Mouse (Mus musculus) midbrain, embryonic 16.5 days (tissue): Measurements from ENCODE around the gene 4930507D05Rik. TPM values are rescaled to one million over a fixed set of nuclear protein-coding genes. Genes with fewer than 3 reads are reported as not detected.
"Not testable (repeated sequence)": the region's sequence is repeated elsewhere in the genome, so short reads cannot be mapped to it uniquely, and the experiment has no call there.

ENCODE experiments used
- ATAC-seq: fragments of 200-750 bp; cut with Nextera tagmentation; 2 replicates; pipeline ENCODE4 v1.8.0; 2017; ENCODE audit warnings: moderate TSS enrichment
- H3K27ac ChIP-seq: fragments of 300-500 bp; sonication (generic); 2 replicates; pipeline ENCODE4 v1.5.1; 2014; ENCODE audit warnings: mild to moderate bottlenecking, low read length, mixed read lengths
- H3K27me3 ChIP-seq: fragments of 300-500 bp; sonication (generic); 2 replicates; pipeline ENCODE4 v1.6.1; 2014; ENCODE audit warnings: low read depth, low read length, mixed read lengths; ENCODE audit not compliant: control insufficient read depth, insufficient read depth
- H3K36me3 ChIP-seq: fragments of 300-500 bp; sonication (generic); 2 replicates; pipeline ENCODE4 v1.6.1; 2014; ENCODE audit warnings: mild to moderate bottlenecking, low read length, moderate library complexity, mixed read lengths; ENCODE audit not compliant: control insufficient read depth, insufficient read depth
- H3K4me1 ChIP-seq: fragments of 300-500 bp; sonication (generic); 2 replicates; pipeline ENCODE4 v1.6.1; 2014; ENCODE audit warnings: mild to moderate bottlenecking, low read length, mixed read lengths; ENCODE audit not compliant: control insufficient read depth, insufficient read depth
- H3K4me2 ChIP-seq: fragments of 300-500 bp; sonication (generic); 2 replicates; pipeline ENCODE4 v1.6.1; 2014; ENCODE audit warnings: mild to moderate bottlenecking, low read length, mixed read lengths
- H3K4me3 ChIP-seq: fragments of 300-500 bp; sonication (generic); 2 replicates; pipeline ENCODE4 v1.5.1; 2014; ENCODE audit warnings: low read depth, mild to moderate bottlenecking, low read length, moderate library complexity, mixed read lengths
- H3K9ac ChIP-seq: fragments of 300-500 bp; sonication (generic); 2 replicates; pipeline ENCODE4 v1.6.1; 2014; ENCODE audit warnings: low read depth, low read length, mixed read lengths
- H3K9me3 ChIP-seq: fragments of 300-500 bp; sonication (generic); replicated peaks from 2 replicates; pipeline ENCODE4 v1.6.1; 2014; ENCODE audit warnings: mild to moderate bottlenecking, low read length, mixed read lengths; ENCODE audit not compliant: control insufficient read depth, poor library complexity, severe bottlenecking
- WGBS: fragments of 180-500 bp; shearing (Covaris S2); extraction: QIAGEN DNeasy Blood & Tissue Kit; methylation state at CpG from one replicate; pipeline ENCODE4 v1.1.7; 2014; 5-methylcytosine and 5-hydroxymethylcytosine counted together
- polyA plus RNA-seq: library from polyadenylated mRNA; unstranded; fragments of >200 nt; fragmentation: Nextera tagmentation; extraction: Ambion mirVana; gene quantifications from 2 replicates; pipeline ENCODE4 v1.2.1, GENCODE M21; 2015

4930507D05Rik gene
- polyA plus RNA-seq, 1 experiment from 2014 or later, result 1.4 TPM

- not testable (repeated sequence) for H3K9ac ChIP-seq, H3K27ac ChIP-seq, H3K36me3 ChIP-seq, H3K4me3 ChIP-seq, H3K27me3 ChIP-seq, ATAC-seq, H3K9me3 ChIP-seq, H3K4me1 ChIP-seq, H3K4me2 ChIP-seq
- 87% methylated on average over 3 of the region's 3 CpGs for WGBS
These were observed 42.4 kb downstream of the 4930507D05Rik start for GRCm38 (mm10) chr10:62491681-62492080.

- Histone ChIP-seq H3K27me3 (no peaks in the 10 kb centered on the region), H3K4me2 (peak overlapping the region; percentile 25; the same call in 1 of the 2 replicates), H3K36me3 (no peaks in the 10 kb centered on the region), H3K9ac (no peak overlapping the region), H3K27ac (no peak overlapping the region), H3K4me3 (no peak overlapping the region), H3K4me1 (no peaks in the 10 kb centered on the region), H3K9me3 (no peaks in the 10 kb centered on the region)
- 24% methylated on average over 15 of the region's 15 CpGs for WGBS
- ATAC-seq, result peak; percentile 62
These were observed 51.0 kb downstream of the 4930507D05Rik start for GRCm38 (mm10) chr10:62500088-62500915.

Other genes starting within 250 kb of the 4930507D05Rik start
- gene Tspan15, start 218.2 kb upstream of the 4930507D05Rik start, polyA plus RNA-seq, result 19.4 and 23.2 TPM in 2 replicates
- gene Tacr2, start 197.1 kb upstream of the 4930507D05Rik start, polyA plus RNA-seq, result not detected in 2 replicates
- 142 and 155 TPM in 2 replicates for gene Hk1, start 69.6 kb upstream of the 4930507D05Rik start, polyA plus RNA-seq
- 0.37 and 0.51 TPM in 2 replicates for gene Hkdc1, start 27.0 kb upstream of the 4930507D05Rik start, polyA plus RNA-seq
- 18.6 and 19.4 TPM in 2 replicates for gene Supv3l1, start 249 bp downstream of the 4930507D05Rik start, polyA plus RNA-seq
- gene Vps26a, start 37.3 kb downstream of the 4930507D05Rik start, polyA plus RNA-seq, result 55.9 and 59.0 TPM in 2 replicates
- 9.4 and 9.6 TPM in 2 replicates for gene Srgn, start 78.0 kb downstream of the 4930507D05Rik start, polyA plus RNA-seq
- gene Kif1bp, start 129.0 kb downstream of the 4930507D05Rik start, polyA plus RNA-seq, result 72.0 and 72.9 TPM in 2 replicates
- 14.2 and 14.9 TPM in 2 replicates for gene Ddx21, start 152.8 kb downstream of the 4930507D05Rik start, polyA plus RNA-seq
- gene Ddx50, start 201.7 kb downstream of the 4930507D05Rik start, polyA plus RNA-seq, result 89.4 and 96.8 TPM in 2 replicates